Mouse (Mus musculus): Measurements from ENCODE around the gene Igfbp6. TPM values are rescaled to one million over a fixed set of nuclear protein-coding genes. Genes with fewer than 3 reads are reported as not detected.

The Igfbp6 gene
- polyA plus RNA-seq, 2 experiments = 0.66 to 0.95 TPM

DNA sequence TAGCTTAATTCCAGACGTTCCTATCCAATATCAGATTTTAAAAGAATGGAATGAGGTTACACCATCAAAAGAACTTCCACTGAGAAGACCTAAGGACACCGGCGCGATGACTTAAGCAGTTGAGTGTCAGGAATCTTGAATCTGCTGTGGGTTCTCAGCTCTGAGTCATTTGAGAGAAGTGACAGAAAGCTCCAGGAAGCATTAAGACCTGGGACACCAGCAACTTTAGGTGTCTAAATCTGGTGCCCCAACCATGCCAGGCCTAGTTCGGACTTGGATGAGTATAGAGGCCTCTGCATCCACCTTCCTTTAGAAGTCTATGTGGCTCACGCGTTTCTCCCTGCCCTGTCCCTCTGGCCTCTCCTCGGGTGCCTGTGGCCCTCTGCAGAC is 44.4 kb upstream of the Igfbp6 start:
- no peaks in the 10 kb centered on the region for H3K9me3 ChIP-seq (ENCODE audit: control insufficient read depth, low read length)
- WGBS (ENCODE audit: insufficient replicate concordance) = 21% methylated on average over 8 of the region's 8 CpGs
- peak overlapping the region; percentile 81 for H3K4me2 ChIP-seq (ENCODE audit: low read depth)
- H3K4me3 ChIP-seq (ENCODE audit: insufficient read depth in 1 of 2, low read depth in 2 of 2, low read length in 2 of 2) = peak overlapping the region; percentile 38 to 51
- H3K4me1 ChIP-seq (replicated peaks; ENCODE audit: control insufficient read depth in 2 of 2, insufficient read depth in 2 of 2, low read length in 1 of 2) = peaks cover 0 to 18% of the 10 kb centered on the region in 2 experiments; a peak in 2 of 4 replicates
- ATAC-seq (ENCODE audit: insufficient read depth) (no peak), DNase-seq (ENCODE audit: low read depth in 3 of 3, low spot score in 3 of 3) (no peak)
- peaks cover 17% of the 10 kb centered on the region for H3K36me3 ChIP-seq (replicated peaks; ENCODE audit: control insufficient read depth, insufficient read depth, low read depth)
- no peak overlapping the region for H3K27ac ChIP-seq
- peaks cover 9% of the 10 kb centered on the region for H3K27me3 ChIP-seq (ENCODE audit: control insufficient read depth, insufficient read depth, low read length)
- TF ChIP-seq CTCF (IDR thresholded peaks at IDR 0.05; ENCODE audit: low read depth) (no peak), EP300 (IDR thresholded peaks at IDR 0.05; ENCODE audit: low read depth) (no peak)
- H3K9ac ChIP-seq (replicated peaks) = no peak overlapping the region; the same call in 1 of the 2 replicates

DNA sequence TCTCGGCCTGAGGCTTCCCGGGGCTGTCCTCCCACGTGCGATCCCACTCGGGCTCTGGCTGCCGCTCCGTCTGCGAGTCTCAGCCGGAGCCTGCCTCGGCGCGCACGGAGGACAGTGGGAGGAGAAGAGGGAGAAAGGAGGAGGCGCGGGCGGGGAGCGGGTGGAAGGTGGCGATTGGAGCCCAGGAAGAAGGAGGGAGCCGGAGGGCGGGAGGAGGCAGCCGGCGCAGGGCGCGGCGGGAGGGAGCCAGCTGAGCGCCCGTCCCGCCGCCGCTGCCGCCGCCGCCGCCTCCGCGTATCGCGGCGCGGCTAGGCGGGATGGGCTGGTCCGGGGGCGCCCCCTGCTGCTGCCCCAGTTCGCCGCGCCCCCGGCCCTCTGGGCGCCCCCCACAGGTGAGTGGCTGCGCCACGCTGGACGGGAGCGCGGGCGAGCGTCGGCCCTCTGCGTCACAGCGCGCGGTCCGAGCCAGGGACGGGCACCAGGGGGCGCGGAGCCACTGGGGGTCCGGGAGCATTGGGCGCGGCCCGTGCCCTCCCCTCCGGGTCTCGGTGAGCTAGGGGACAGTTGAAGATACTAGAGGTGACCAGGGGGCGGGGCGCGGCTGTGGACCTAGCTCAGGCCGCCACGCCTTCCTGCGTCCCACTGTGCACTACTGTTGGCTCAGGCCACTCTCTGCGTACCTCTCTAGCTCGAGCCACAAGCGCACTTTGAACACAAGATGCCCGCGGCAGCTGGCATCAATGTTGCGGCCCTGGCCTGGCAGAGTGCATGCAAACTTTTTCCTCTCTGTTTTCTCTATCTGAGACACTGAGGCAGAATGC is 43.8 kb upstream of the Igfbp6 start, which contains the start of gene Tns2:
Gene Tns2, plus strand, starts transcription at position 253 of the 821 bp plus-strand sequence.
- ATAC-seq (ENCODE audit: insufficient read depth) = peak; percentile 51
- no peaks in the 10 kb centered on the region for H3K9me3 ChIP-seq (ENCODE audit: control insufficient read depth, low read length)
- under 1% methylated on average over 76 of the region's 82 CpGs for WGBS (ENCODE audit: insufficient replicate concordance)
- H3K27ac ChIP-seq = no peak within 1 kb of the TSS
- peaks cover 9% of the 10 kb centered on the region for H3K27me3 ChIP-seq (ENCODE audit: control insufficient read depth, insufficient read depth, low read length)
- peak within 1 kb of the TSS; percentile 81 for H3K4me2 ChIP-seq (ENCODE audit: low read depth)
- peaks cover 0 to 18% of the 10 kb centered on the region in 2 experiments; a peak in 2 of 4 replicates for H3K4me1 ChIP-seq (replicated peaks; ENCODE audit: control insufficient read depth in 2 of 2, insufficient read depth in 2 of 2, low read length in 1 of 2)
- H3K4me3 ChIP-seq (ENCODE audit: insufficient read depth in 1 of 2, low read depth in 2 of 2, low read length in 2 of 2) = peak within 1 kb of the TSS; percentile 38 to 51
- no peak within 1 kb of the TSS; the same call in 1 of the 2 replicates for H3K9ac ChIP-seq (replicated peaks)
- peaks cover 12% of the 10 kb centered on the region for H3K36me3 ChIP-seq (replicated peaks; ENCODE audit: control insufficient read depth, insufficient read depth, low read depth)
- TF ChIP-seq CTCF (IDR thresholded peaks at IDR 0.05; ENCODE audit: low read depth) = peak; percentile 37; the same call in 1 of the 2 replicates
- no peak for TF ChIP-seq EP300 (IDR thresholded peaks at IDR 0.05; ENCODE audit: low read depth)
- DNase-seq (ENCODE audit: low read depth in 3 of 3, low spot score in 3 of 3) = peak in 1 of 3 experiments; percentile 36

DNA sequence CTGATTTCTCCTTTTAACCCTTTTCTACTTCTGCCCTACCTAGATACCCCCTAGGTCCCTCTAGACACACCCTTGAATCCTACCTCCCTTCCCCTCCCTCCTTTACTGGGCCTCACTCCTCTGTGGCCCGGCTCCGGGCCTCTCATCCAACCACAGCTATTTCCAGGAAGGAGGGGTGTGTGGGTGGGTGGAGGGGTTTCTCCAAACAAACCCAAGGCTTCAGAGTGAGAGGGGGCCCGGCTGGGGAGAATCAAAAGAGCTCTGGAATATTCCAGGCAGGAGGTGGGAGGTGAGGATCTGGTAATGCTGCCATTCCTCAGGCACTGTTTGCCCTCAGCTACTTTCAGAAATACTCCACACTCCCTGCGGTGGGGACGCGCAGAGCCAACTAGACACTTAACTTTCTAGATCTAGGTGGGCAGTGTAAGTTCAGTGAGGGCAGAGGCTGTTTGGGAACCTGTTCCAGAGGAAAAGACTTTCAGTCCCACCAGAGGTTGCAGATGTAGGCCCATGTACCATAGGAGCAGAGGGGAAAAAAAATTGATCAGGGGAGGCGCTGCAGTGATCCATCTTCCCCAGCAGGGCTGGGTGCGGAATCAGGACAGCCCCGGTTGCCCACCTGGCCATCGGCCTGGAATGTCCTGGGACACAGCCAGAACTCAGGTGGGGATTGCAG is 43.0 kb upstream of the Igfbp6 start:
- peaks cover 5% of the 10 kb centered on the region for H3K36me3 ChIP-seq (replicated peaks; ENCODE audit: control insufficient read depth, insufficient read depth, low read depth)
- no peaks in the 10 kb centered on the region for H3K9me3 ChIP-seq (ENCODE audit: control insufficient read depth, low read length)
- H3K4me1 ChIP-seq (replicated peaks; ENCODE audit: control insufficient read depth in 2 of 2, insufficient read depth in 2 of 2, low read length in 1 of 2) = peaks cover 0 to 18% of the 10 kb centered on the region in 2 experiments; a peak in 2 of 4 replicates
- peak overlapping the region in 1 of 2 experiments; percentile 51; a peak in 3 of 4 replicates for H3K4me3 ChIP-seq (ENCODE audit: insufficient read depth in 1 of 2, low read depth in 2 of 2, low read length in 2 of 2)
- ATAC-seq (ENCODE audit: insufficient read depth) (no peak), DNase-seq (ENCODE audit: low read depth in 3 of 3, low spot score in 3 of 3) (no peak)
- no peak for TF ChIP-seq EP300 (IDR thresholded peaks at IDR 0.05; ENCODE audit: low read depth)
- no peak for TF ChIP-seq CTCF (IDR thresholded peaks at IDR 0.05; ENCODE audit: low read depth)
- H3K4me2 ChIP-seq (ENCODE audit: low read depth) = peak overlapping the region; percentile 81
- H3K9ac ChIP-seq (replicated peaks) = no peak overlapping the region
- H3K27ac ChIP-seq = no peak overlapping the region
- WGBS (ENCODE audit: insufficient replicate concordance) = 38% methylated on average over 10 of the region's 10 CpGs
- H3K27me3 ChIP-seq (ENCODE audit: control insufficient read depth, insufficient read depth, low read length) = peaks cover 9% of the 10 kb centered on the region

DNA sequence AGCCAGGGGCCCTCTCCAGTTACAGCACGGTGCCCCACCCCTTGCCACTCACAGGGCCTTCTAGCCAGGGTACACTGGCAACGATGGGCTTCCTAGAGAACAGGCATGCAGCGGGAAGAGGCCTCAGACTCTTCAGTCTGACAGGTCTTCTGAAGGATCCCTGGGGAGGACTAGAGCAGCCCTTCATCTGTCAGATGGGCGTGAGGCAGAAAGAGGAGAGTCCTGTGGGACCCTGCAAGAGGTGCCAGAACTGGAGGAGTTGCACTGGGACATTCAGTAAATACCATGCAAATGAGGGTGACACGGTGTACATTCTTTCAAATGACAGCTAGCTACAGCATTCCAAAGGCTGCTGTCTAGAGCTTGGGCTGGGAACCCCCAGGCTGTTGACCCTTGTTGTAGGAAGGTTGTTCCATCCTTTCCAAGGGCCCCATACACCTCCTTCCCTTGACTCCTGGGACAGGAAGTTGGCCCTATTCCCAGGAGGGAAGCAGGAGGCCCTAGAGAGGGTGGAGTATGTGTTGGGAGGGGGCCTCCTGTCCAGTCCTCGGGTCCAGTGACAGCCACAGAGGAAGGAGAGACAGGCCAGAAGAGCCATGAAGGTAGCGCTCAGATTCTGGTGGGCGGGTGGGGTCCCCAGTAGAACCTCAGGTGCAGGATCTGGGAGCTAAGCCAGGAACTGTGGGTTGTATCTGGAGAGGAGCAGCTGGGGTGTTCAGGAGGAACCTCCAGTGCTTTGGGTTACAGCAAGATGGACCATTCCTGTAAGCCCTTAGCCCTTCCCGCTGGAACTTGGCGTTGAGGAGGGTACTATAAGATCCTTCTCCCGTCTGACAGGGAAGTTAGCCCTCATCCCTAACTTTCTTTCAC is 42.3 kb upstream of the Igfbp6 start:
- Histone ChIP-seq H3K9ac (replicated peaks) (no peak overlapping the region), H3K27me3 (ENCODE audit: control insufficient read depth, insufficient read depth, low read length) (peaks cover 12% of the 10 kb centered on the region), H3K9me3 (ENCODE audit: control insufficient read depth, low read length) (no peaks in the 10 kb centered on the region), H3K4me3 (ENCODE audit: insufficient read depth in 1 of 2, low read depth in 2 of 2, low read length in 2 of 2) (no peak overlapping the region), H3K36me3 (replicated peaks; ENCODE audit: control insufficient read depth, insufficient read depth, low read depth) (no peaks in the 10 kb centered on the region; the same call in 1 of the 2 replicates), H3K4me2 (ENCODE audit: low read depth) (peak overlapping the region; percentile 11; the same call in 1 of the 2 replicates), H3K27ac (no peak overlapping the region), H3K4me1 (replicated peaks; ENCODE audit: control insufficient read depth in 2 of 2, insufficient read depth in 2 of 2, low read length in 1 of 2) (peaks cover 0 to 18% of the 10 kb centered on the region in 2 experiments; a peak in 2 of 4 replicates)
- ATAC-seq (ENCODE audit: insufficient read depth) (no peak), DNase-seq (ENCODE audit: low read depth in 3 of 3, low spot score in 3 of 3) (no peak)
- TF ChIP-seq EP300 (IDR thresholded peaks at IDR 0.05; ENCODE audit: low read depth) = no peak
- TF ChIP-seq CTCF (IDR thresholded peaks at IDR 0.05; ENCODE audit: low read depth) = no peak
- 45% methylated on average over 11 of the region's 11 CpGs for WGBS (ENCODE audit: insufficient replicate concordance)

Data from liver, embryonic 14.5 days (tissue).